Mouse (Mus musculus) small intestine, adult 2 months (tissue): Measurements from ENCODE around the gene Spata2.

ENCODE experiments used
- CTCF ChIP-seq: fragments of 200-500 bp; IDR thresholded peaks from 2 replicates; pipeline ENCODE4 v1.5.1; 2012; ENCODE audit warnings: low read depth, mild to moderate bottlenecking, control low read depth, inconsistent platforms, low read length, moderate library complexity, mixed read lengths; ENCODE audit not compliant: insufficient replicate concordance, insufficient read length; ENCODE audit errors: extremely low read depth
- POLR2A ChIP-seq: fragments of 200-500 bp; IDR thresholded peaks from 2 replicates; pipeline ENCODE4 v1.6.1; 2012; ENCODE audit warnings: low read depth, mild to moderate bottlenecking, control low read depth, inconsistent platforms, low read length, moderate library complexity

DNA sequence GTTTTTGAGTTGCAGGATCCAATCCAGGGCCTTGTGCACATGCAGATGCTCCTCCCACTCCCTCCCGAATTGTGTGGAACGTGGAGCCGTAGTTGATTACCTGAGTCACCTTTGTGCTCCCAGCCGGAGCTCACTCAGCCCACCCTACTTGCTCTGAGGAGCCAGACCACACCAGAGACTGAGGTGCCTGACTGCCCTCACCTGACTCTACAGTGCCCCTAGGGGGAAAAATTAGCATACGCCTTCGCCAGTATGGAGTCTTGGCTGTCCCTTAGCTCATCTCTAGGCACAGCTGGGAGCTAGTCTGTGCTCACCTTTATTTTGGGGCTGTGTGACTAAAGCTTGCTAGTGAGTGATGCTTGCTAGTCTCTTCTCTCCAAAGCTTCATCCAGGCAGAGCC, 24.2 kb downstream of the Spata2 start:
- TF ChIP-seq CTCF, result no peak
- no peak for TF ChIP-seq POLR2A
